Mouse (Mus musculus) CH12.LX (cell line): ENCODE results near the gene Arhgef26.

Source experiments
- CTCF ChIP-seq, 2 experiments: IDR thresholded peaks in 1 of 2; conservative IDR thresholded peaks in 1 of 2; 2 replicates each; pipeline ENCODE4 v1.5.1; 2011 to 2012; ENCODE audit warnings: low read depth in 2 of 2, low read length in 2 of 2, improper control_type of control experiment in 1 of 2, inconsistent platforms in 1 of 2, mild to moderate bottlenecking in 1 of 2, moderate library complexity in 1 of 2
- HCFC1 ChIP-seq: IDR thresholded peaks from 2 replicates; pipeline ENCODE4 v1.6.1; 2012; ENCODE audit warnings: low read depth, mild to moderate bottlenecking, inconsistent platforms, low read length, improper control_type of control experiment
- TCF12 ChIP-seq: IDR thresholded peaks from 2 replicates; pipeline ENCODE4 v1.6.1; 2014; ENCODE audit warnings: low read depth, mild to moderate bottlenecking, inconsistent platforms, low read length, improper control_type of control experiment
- USF1 ChIP-seq: IDR thresholded peaks from 2 replicates; pipeline ENCODE4 v1.6.1; 2014; ENCODE audit warnings: low read depth, mild to moderate bottlenecking, inconsistent platforms, low read length, improper control_type of control experiment
- USF2 ChIP-seq: conservative IDR thresholded peaks from 2 replicates; pipeline ENCODE4 v1.6.1; 2011; ENCODE audit warnings: low read depth, low read length, improper control_type of control experiment
- ZC3H11A ChIP-seq: IDR thresholded peaks from 2 replicates; pipeline ENCODE4 v1.6.1; 2012; ENCODE audit warnings: low read depth, mild to moderate bottlenecking, inconsistent platforms, low read length, improper control_type of control experiment

DNA sequence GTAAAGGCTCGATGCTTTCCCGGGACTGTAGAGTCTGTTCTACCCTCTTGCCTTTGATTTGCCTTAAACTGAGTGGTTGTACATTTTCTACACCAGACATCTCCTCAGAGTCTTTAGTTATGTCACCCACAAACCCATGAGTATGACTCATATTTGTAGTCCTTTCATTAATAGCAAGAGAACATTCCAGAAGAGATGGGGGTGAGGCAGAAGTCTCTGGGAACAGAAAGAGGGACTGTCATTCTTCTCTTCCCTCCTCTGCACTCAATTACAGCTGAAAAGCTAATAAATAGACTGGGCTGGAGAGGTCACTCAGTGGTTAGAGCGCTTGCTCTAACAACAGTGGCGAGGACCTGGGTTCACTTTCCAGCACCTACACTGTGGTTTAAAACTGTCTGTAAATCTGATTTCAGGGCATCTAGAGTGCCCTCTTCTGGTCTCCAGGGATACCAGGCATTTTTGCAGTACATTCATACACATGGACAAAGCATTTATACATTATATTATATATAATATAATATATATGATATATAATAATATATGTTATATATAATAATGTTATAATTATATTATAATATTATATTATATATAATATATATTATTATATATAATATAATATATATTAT lies 111.8 kb downstream of the Arhgef26 start:
- TF ChIP-seq HCFC1 (no peak), CTCF (conservative IDR thresholded peaks at IDR 0.05 in 1 of 2, IDR thresholded peaks at IDR 0.05 in 1 of 2; ENCODE audit: low read depth in 2 of 2, low read length in 2 of 2) (peak in 1 of 2 experiments; percentile 32; a peak in 2 of 4 replicates), ZC3H11A (no peak), TCF12 (no peak), USF1 (no peak), USF2 (no peak)
